11 mouse cellular contexts compared by ENCODE assay signal in the genomic region with DNA sequence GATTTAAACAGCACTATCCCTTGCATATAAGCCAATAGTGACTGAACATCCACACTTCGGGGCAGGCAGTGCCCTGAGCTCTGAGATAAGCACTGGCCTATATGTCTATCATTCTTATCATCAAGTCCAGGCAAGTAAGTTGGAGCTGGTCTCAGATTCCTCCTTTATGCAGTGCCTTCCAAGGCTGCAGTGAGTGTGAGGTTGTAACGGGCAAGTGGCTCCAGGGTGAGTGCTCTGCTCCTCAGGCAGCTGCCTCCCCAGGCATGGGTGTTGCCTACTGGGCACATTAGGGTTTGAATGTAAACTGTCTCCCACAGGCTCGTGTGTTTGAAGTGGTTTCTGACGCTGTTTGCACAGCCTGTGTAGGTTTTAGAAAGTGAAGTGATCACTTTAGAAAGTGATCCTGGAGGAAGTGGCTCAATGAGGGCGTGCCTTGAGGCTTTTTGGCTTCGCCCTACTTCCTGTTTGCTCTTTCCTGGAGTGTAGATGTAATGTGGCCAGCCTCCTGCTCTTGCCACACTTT. TPM values are rescaled to one million over a fixed set of nuclear protein-coding genes. Genes with fewer than 3 reads are reported as not detected.
A peak's percentile ranks its signal among the peaks of the same experiment; 100 is the strongest.
DNase-seq lines count a peak whose midpoint lies in the region; ATAC-seq and TF ChIP-seq lines count a peak whose summit lies in the region.
"Had no signal": no experiment of that assay in that cellular context is flagged by ENCODE, and none has a peak within 500 bp of the region (broad histone marks: within the 10 kb centered on the region; RNA-seq: fewer than 3 reads in every experiment).

No protein-coding gene starts in this region.

- intact Hi-C loops in left cerebral cortex, postnatal 10 days (cut with DNase I), result no loop called here

- peak; percentile 94 for ATAC-seq in common myeloid progenitor, adult 5-6 weeks (replicated peaks; ENCODE audit: low read depth, poor library complexity, severe bottlenecking)
- peak; percentile 95 for ATAC-seq in lung, embryonic 16.5 days (ENCODE audit: low read depth)
- ATAC-seq in hindbrain, postnatal 0 days, result no peak
- ATAC-seq: forebrain, embryonic 15.5 days had no signal

- no peak overlapping the region for H3K9ac ChIP-seq in lung, embryonic 16.5 days (ENCODE audit: low read length)
- no peak overlapping the region for H3K9ac ChIP-seq in hindbrain, postnatal 0 days (replicated peaks; ENCODE audit: low read length)
- H3K9ac ChIP-seq: forebrain, embryonic 15.5 days had no signal

- WGBS in lung, embryonic 16.5 days, result 28% methylated on average over 6 of the region's 6 CpGs
- WGBS in hindbrain, postnatal 0 days, result 68% methylated on average over 6 of the region's 6 CpGs

- no peaks in the 10 kb centered on the region for H3K36me3 ChIP-seq in lung, embryonic 16.5 days (ENCODE audit: control insufficient read depth, insufficient read depth, low read length)
- no peaks in the 10 kb centered on the region for H3K36me3 ChIP-seq in hindbrain, postnatal 0 days (ENCODE audit: insufficient read depth, low read length)
- H3K36me3 ChIP-seq: forebrain, embryonic 15.5 days had no signal

- no peak for TF ChIP-seq CTCF in layer of hippocampus, adult 2 months (conservative IDR thresholded peaks at IDR 0.05)
- no peak for TF ChIP-seq CTCF in hindbrain, postnatal 0 days (IDR thresholded peaks at IDR 0.05; ENCODE audit: low read depth)

- no peaks in the 10 kb centered on the region for H3K27me3 ChIP-seq in lung, embryonic 16.5 days (ENCODE audit: control insufficient read depth, insufficient read depth, low read depth, low read length)
- H3K27me3 ChIP-seq in hindbrain, postnatal 0 days (ENCODE audit: insufficient read depth, low read length), result no peaks in the 10 kb centered on the region
- H3K27me3 ChIP-seq: forebrain, embryonic 15.5 days had no signal

- H3K4me1 ChIP-seq in lung, embryonic 16.5 days (replicated peaks; ENCODE audit: control insufficient read depth, insufficient read depth, low read length), result peaks cover 6% of the 10 kb centered on the region
- no peaks in the 10 kb centered on the region for H3K4me1 ChIP-seq in hindbrain, postnatal 0 days (ENCODE audit: insufficient read depth, low read length)
- H3K4me1 ChIP-seq: forebrain, embryonic 15.5 days had no signal

- no peaks in the 10 kb centered on the region for H3K9me3 ChIP-seq in lung, embryonic 16.5 days (ENCODE audit: control insufficient read depth, low read length)
- no peaks in the 10 kb centered on the region for H3K9me3 ChIP-seq in hindbrain, postnatal 0 days (ENCODE audit: low read length)
- H3K9me3 ChIP-seq: forebrain, embryonic 15.5 days had no signal

- H3K4me3 ChIP-seq in lung, embryonic 16.5 days (ENCODE audit: low read length), result no peak overlapping the region
- H3K4me3 ChIP-seq in layer of hippocampus, adult 2 months, result no peak overlapping the region
- H3K4me3 ChIP-seq in hindbrain, postnatal 0 days (ENCODE audit: low read length), result no peak overlapping the region
- H3K4me3 ChIP-seq: forebrain, embryonic 15.5 days had no signal

- peak; percentile 52 to 68 for DNase-seq in CD8-positive naive resting alpha-beta T cell, adult 2 months (ENCODE audit: low read depth in 2 of 2, low spot score in 2 of 2)
- DNase-seq in spleen, postnatal 10 days (ENCODE audit: low spot score in 2 of 2), result peak; percentile 8 to 31
- no peak for DNase-seq in layer of hippocampus, adult 2 months (ENCODE audit: low spot score in 2 of 2)
- no peak for DNase-seq in hindbrain, postnatal 0 days (ENCODE audit: low spot score)
- no peak for DNase-seq in left cerebral cortex, postnatal 10 days (ENCODE audit: extremely low spot score in 1 of 2, low spot score in 2 of 2)
- no peak for DNase-seq in layer of hippocampus, adult 18-20 months (ENCODE audit: low spot score in 2 of 2)
- DNase-seq: left cerebral cortex, postnatal 4 days had no signal

- H3K4me2 ChIP-seq in lung, embryonic 16.5 days (ENCODE audit: low read depth, low read length), result no peak overlapping the region
- no peak overlapping the region for H3K4me2 ChIP-seq in hindbrain, postnatal 0 days (ENCODE audit: low read depth, low read length)
- H3K4me2 ChIP-seq: forebrain, embryonic 15.5 days had no signal

- peak overlapping the region; percentile 38 for H3K27ac ChIP-seq in lung, embryonic 16.5 days (ENCODE audit: low read length)
- H3K27ac ChIP-seq in layer of hippocampus, adult 2 months, result no peak overlapping the region
- no peak overlapping the region for H3K27ac ChIP-seq in hindbrain, postnatal 0 days
- H3K27ac ChIP-seq: forebrain, embryonic 15.5 days had no signal

RNA-seq across cellular contexts. Expression of a gene that starts 23.9 kb away (rescaled TPM):
- not detected in 2 replicates for total RNA-seq in common myeloid progenitor, adult 5-6 weeks (2017)
- 0.13 and 0.52 TPM in 2 replicates for polyA plus RNA-seq in lung, embryonic 16.5 days (2015; fragmentation: Nextera tagmentation; extraction: Ambion mirVana)
- total RNA-seq in layer of hippocampus, adult 2 months (2021), result under 1 TPM in 1 of 2 experiments, not detected in 1; 0.51 TPM
- total RNA-seq in hindbrain, postnatal 0 days (2014; rRNA removed), result 43.9 and 45.6 TPM in 2 replicates
- 31.7 and 36.9 TPM in 2 replicates for polyA plus RNA-seq in hindbrain, postnatal 0 days (2015; fragmentation: Nextera tagmentation; extraction: Ambion mirVana)
- total RNA-seq in left cerebral cortex, postnatal 10 days (2021), result under 1 TPM; 0.17 to 0.20 TPM
- total RNA-seq in layer of hippocampus, adult 18-20 months (2021), result under 1 TPM; 0.18 to 0.22 TPM
- total RNA-seq: heart, postnatal 25 days had no signal

RNA-seq across cellular contexts. Expression of a gene that starts 47.4 kb away (rescaled TPM):
- 24.0 and 55.4 TPM in 2 replicates for total RNA-seq in common myeloid progenitor, adult 5-6 weeks (2017)
- 11.1 and 12.1 TPM in 2 replicates for polyA plus RNA-seq in lung, embryonic 16.5 days (2015; fragmentation: Nextera tagmentation; extraction: Ambion mirVana)
- total RNA-seq in layer of hippocampus, adult 2 months (2021), result 10 to 100 TPM; 70.5 to 78.4 TPM
- 34.3 and 46.8 TPM in 2 replicates for total RNA-seq in hindbrain, postnatal 0 days (2014; rRNA removed)
- polyA plus RNA-seq in hindbrain, postnatal 0 days (2015; fragmentation: Nextera tagmentation; extraction: Ambion mirVana), result 13.2 and 14.9 TPM in 2 replicates
- total RNA-seq in left cerebral cortex, postnatal 10 days (2021), result 10 to 100 TPM; 59.7 to 63.2 TPM
- total RNA-seq in layer of hippocampus, adult 18-20 months (2021), result 10 to 100 TPM; 63.6 to 64.3 TPM

Comparison
In these comparisons a context has a peak if more than half of its experiments do, and no peak if none do; other contexts are left out.
1. DNase-seq: peak in CD8-positive naive resting alpha-beta T cell, adult 2 months (2 of 2) and spleen, postnatal 10 days (2 of 2); none in layer of hippocampus, adult 2 months (0 of 2), hindbrain, postnatal 0 days (single experiment), left cerebral cortex, postnatal 10 days (0 of 2) and layer of hippocampus, adult 18-20 months (0 of 2).
2. RNA of a gene that starts 23.9 kb away (total RNA-seq): 43.9 to 45.6 TPM in hindbrain, postnatal 0 days; 0.51 TPM in layer of hippocampus, adult 2 months, 0.18 to 0.22 TPM in layer of hippocampus, adult 18-20 months, 0.17 to 0.20 TPM in left cerebral cortex, postnatal 10 days and not detected in common myeloid progenitor, adult 5-6 weeks; every median in the first group is over 10 times any median in the second.